Mouse (Mus musculus) brown adipose tissue, adult 24 weeks (tissue): ENCODE data around the gene Car1. TPM values are rescaled to one million over a fixed set of nuclear protein-coding genes. Genes with fewer than 3 reads are reported as not detected.
"Not testable (repeated sequence)": the region's sequence is repeated elsewhere in the genome, so short reads cannot be mapped to it uniquely, and the experiment has no call there.

Experiments
- H3K27ac ChIP-seq: fragments of 200-500 bp; replicated peaks from 2 replicates; pipeline ENCODE4 v1.5.1; 2012; ENCODE audit warnings: low read depth, mild to moderate bottlenecking, low read length
- H3K4me1 ChIP-seq: fragments of 200-500 bp; 2 replicates; pipeline ENCODE4 v1.6.1; 2012; ENCODE audit warnings: low read length, mixed read lengths; ENCODE audit not compliant: control insufficient read depth, insufficient read depth, insufficient read length
- H3K4me3 ChIP-seq: fragments of 200-500 bp; 2 replicates; pipeline ENCODE4 v1.5.1; 2012; ENCODE audit warnings: low read depth, mild to moderate bottlenecking, low read length, moderate library complexity; ENCODE audit not compliant: insufficient read depth
- polyA plus RNA-seq: library from polyadenylated mRNA; stranded (reverse); fragments of >200 nt; gene quantifications from 2 replicates; pipeline ENCODE4 v1.2.4, GENCODE M21; 2012; ENCODE audit not compliant: missing spikeins, insufficient read depth, insufficient read length

The Car1 gene
- polyA plus RNA-seq, 1 experiment: 0.87 TPM

GRCm38 (mm10) chr3:14797069-14797468, 11.1 kb downstream of the Car1 start:
- Histone ChIP-seq H3K4me1 (peaks cover under 1% of the 10 kb centered on the region; the same call in 1 of the 2 replicates), H3K27ac (no peak overlapping the region), H3K4me3 (no peak overlapping the region)

- Histone ChIP-seq H3K4me3 (no peak overlapping the region), H3K27ac (peak overlapping the region; percentile 39; the same call in 1 of the 2 replicates), H3K4me1 (peaks cover 2% of the 10 kb centered on the region; the same call in 1 of the 2 replicates)
Observed at GRCm38 (mm10) chr3:14795292-14796020, 12.7 kb downstream of the Car1 start.

- Histone ChIP-seq H3K27ac (peak overlapping the region; percentile 88), H3K4me1 (peaks cover 7% of the 10 kb centered on the region; the same call in 1 of the 2 replicates), H3K4me3 (no peak overlapping the region)
Observed at GRCm38 (mm10) chr3:14792032-14792431, 16.1 kb downstream of the Car1 start.

GRCm38 (mm10) chr3:14787607-14788006, 20.6 kb downstream of the Car1 start:
- peak overlapping the region; percentile 27; the same call in 1 of the 2 replicates for H3K27ac ChIP-seq
- peaks cover 7% of the 10 kb centered on the region; the same call in 1 of the 2 replicates for H3K4me1 ChIP-seq
- H3K4me3 ChIP-seq: no peak overlapping the region

GRCm38 (mm10) chr3:14787136-14787535, 21.0 kb downstream of the Car1 start:
- Histone ChIP-seq H3K4me3 (no peak overlapping the region), H3K27ac (peak overlapping the region; percentile 44), H3K4me1 (peaks cover 7% of the 10 kb centered on the region; the same call in 1 of the 2 replicates)

GRCm38 (mm10) chr3:14786551-14787079, 21.6 kb downstream of the Car1 start:
- Histone ChIP-seq H3K4me1 (peaks cover 4% of the 10 kb centered on the region; the same call in 1 of the 2 replicates), H3K4me3 (no peak overlapping the region), H3K27ac (peak overlapping the region; percentile 44)

GRCm38 (mm10) chr3:14785353-14785752, 22.8 kb downstream of the Car1 start:
- Histone ChIP-seq H3K4me1 (peaks cover 4% of the 10 kb centered on the region; the same call in 1 of the 2 replicates), H3K27ac (peak overlapping the region; percentile 44; the same call in 1 of the 2 replicates), H3K4me3 (no peak overlapping the region)

- not testable (repeated sequence) for H3K27ac ChIP-seq, H3K4me1 ChIP-seq, H3K4me3 ChIP-seq
Observed at GRCm38 (mm10) chr3:14783198-14783597, 25.0 kb downstream of the Car1 start.

- not testable (repeated sequence) for H3K4me1 ChIP-seq, H3K27ac ChIP-seq, H3K4me3 ChIP-seq
Observed at GRCm38 (mm10) chr3:14782365-14782764, 25.8 kb downstream of the Car1 start.

GRCm38 (mm10) chr3:14780212-14780611, 28.0 kb downstream of the Car1 start:
- no peak overlapping the region for H3K27ac ChIP-seq
- H3K4me1 ChIP-seq: no peaks in the 10 kb centered on the region
- H3K4me3 ChIP-seq: no peak overlapping the region

- not testable (repeated sequence) for H3K4me3 ChIP-seq, H3K27ac ChIP-seq, H3K4me1 ChIP-seq
Observed at GRCm38 (mm10) chr3:14776497-14777162, 31.5 kb downstream of the Car1 start.

- not testable (repeated sequence) for H3K27ac ChIP-seq, H3K4me3 ChIP-seq, H3K4me1 ChIP-seq
Observed at GRCm38 (mm10) chr3:14774539-14774938, 33.6 kb downstream of the Car1 start.

GRCm38 (mm10) chr3:14772473-14772872, 35.7 kb downstream of the Car1 start:
- not testable (repeated sequence) for H3K4me3 ChIP-seq, H3K27ac ChIP-seq, H3K4me1 ChIP-seq

- H3K4me1 ChIP-seq: no peaks in the 10 kb centered on the region
- no peak overlapping the region for H3K27ac ChIP-seq
- H3K4me3 ChIP-seq: no peak overlapping the region
Observed at GRCm38 (mm10) chr3:14764755-14765566, 43.2 kb downstream of the Car1 start.

GRCm38 (mm10) chr3:14755716-14756115, 52.5 kb downstream of the Car1 start:
- H3K27ac ChIP-seq: no peak overlapping the region
- H3K4me3 ChIP-seq: no peak overlapping the region
- H3K4me1 ChIP-seq: no peaks in the 10 kb centered on the region
